ENCODE assay signal across 8 mouse cellular contexts in the genomic region with DNA sequence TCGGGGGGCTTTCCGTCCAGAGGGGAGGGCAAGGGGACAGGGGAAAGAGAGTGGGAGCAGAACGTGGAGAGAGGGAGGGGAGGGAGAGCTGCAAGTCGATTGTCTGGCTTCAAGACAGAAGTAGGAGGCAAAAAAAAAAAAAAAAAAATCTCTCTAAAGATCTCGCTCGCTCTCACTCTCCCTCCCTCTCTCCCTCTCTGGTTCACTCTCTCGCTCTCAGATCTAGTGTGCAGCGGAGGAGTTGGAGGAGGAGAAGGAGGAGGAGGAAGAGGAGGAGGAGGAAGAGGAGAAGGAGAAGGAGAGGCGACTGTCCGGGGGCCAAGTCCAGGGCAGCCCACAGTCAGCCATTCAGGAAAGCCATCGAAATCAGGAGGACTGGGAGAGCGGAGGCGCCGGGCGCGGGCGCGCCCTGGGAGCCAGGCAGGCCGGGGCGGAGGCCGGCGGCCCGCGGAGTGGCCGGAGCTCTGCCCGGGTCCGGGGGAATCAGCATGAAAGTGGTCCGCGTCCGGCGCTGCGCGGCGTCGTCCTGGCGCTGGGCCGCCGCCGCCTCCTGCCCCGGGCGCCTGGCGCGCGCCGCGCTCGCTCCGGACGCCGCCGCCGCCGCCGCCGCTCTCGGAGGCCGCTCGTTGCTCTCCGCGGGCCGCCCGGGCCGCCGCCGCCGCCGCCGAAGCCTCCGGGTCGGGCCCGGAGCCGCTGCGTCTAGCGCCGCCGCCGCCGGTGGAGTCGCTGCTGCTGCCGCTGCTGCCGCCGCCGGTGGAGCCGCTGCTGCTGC. TPM values are rescaled to one million over a fixed set of nuclear protein-coding genes. Genes with fewer than 3 reads are reported as not detected.
DNase-seq lines count a peak whose midpoint lies in the region; ATAC-seq and TF ChIP-seq lines count a peak whose summit lies in the region.
"Had no signal": no experiment of that assay in that cellular context is flagged by ENCODE, and none has a peak within 500 bp of the region (broad histone marks: within the 10 kb centered on the region; RNA-seq: fewer than 3 reads in every experiment).

No protein-coding gene starts in this region.

- H3K9me3 ChIP-seq in embryonic facial prominence, embryonic 11.5 days (replicated peaks; ENCODE audit: control insufficient read depth, low read length) = no peaks in the 10 kb centered on the region
- H3K9me3 ChIP-seq in heart, postnatal 0 days (replicated peaks; ENCODE audit: control insufficient read depth, low read length) = no peaks in the 10 kb centered on the region
- H3K9me3 ChIP-seq in limb, embryonic 11.5 days (ENCODE audit: control insufficient read depth, low read length) = no peaks in the 10 kb centered on the region

- H3K4me3 ChIP-seq in testis, adult 2 months (ENCODE audit: control insufficient read depth, low read depth, low read length) = peak overlapping the region; percentile 97
- peak overlapping the region; percentile 89 for H3K4me3 ChIP-seq in embryonic facial prominence, embryonic 11.5 days (ENCODE audit: low read depth, low read length)
- peak overlapping the region; percentile 65 for H3K4me3 ChIP-seq in heart, postnatal 0 days (ENCODE audit: low read depth, low read length)
- H3K4me3 ChIP-seq in limb, embryonic 11.5 days (ENCODE audit: low read depth, low read length) = peak overlapping the region; percentile 76
- peak overlapping the region; percentile 83 for H3K4me3 ChIP-seq in olfactory bulb, adult 2 months (ENCODE audit: insufficient read depth, low read depth, low read length)

- peak overlapping the region; percentile 91 for H3K27ac ChIP-seq in testis, adult 2 months (ENCODE audit: control insufficient read depth, insufficient read depth, low read depth, low read length)
- H3K27ac ChIP-seq in embryonic facial prominence, embryonic 11.5 days (replicated peaks; ENCODE audit: low read depth, low read length) = peak overlapping the region; percentile 99
- peak overlapping the region; percentile 96 for H3K27ac ChIP-seq in heart, postnatal 0 days (ENCODE audit: low read depth)
- H3K27ac ChIP-seq in limb, embryonic 11.5 days (replicated peaks; ENCODE audit: low read depth, low read length) = peak overlapping the region; percentile 99
- H3K27ac ChIP-seq in olfactory bulb, adult 2 months (ENCODE audit: insufficient read depth, low read depth, low read length) = peak overlapping the region; percentile 64; the same call in 1 of the 2 replicates

- peaks cover 21% of the 10 kb centered on the region for H3K4me1 ChIP-seq in testis, adult 2 months (ENCODE audit: control insufficient read depth, insufficient read depth, low read length)
- H3K4me1 ChIP-seq in embryonic facial prominence, embryonic 11.5 days (ENCODE audit: control insufficient read depth, insufficient read depth, low read length) = no peaks in the 10 kb centered on the region
- H3K4me1 ChIP-seq in heart, postnatal 0 days (ENCODE audit: control insufficient read depth, insufficient read depth) = no peaks in the 10 kb centered on the region
- H3K4me1 ChIP-seq in limb, embryonic 11.5 days (ENCODE audit: control insufficient read depth, insufficient read depth, low read length) = peaks cover 4% of the 10 kb centered on the region; the same call in 1 of the 2 replicates
- H3K4me1 ChIP-seq in olfactory bulb, adult 2 months (ENCODE audit: control insufficient read depth, insufficient read depth, low read length) = peaks cover 20% of the 10 kb centered on the region

- no peaks in the 10 kb centered on the region for H3K36me3 ChIP-seq in testis, adult 2 months (ENCODE audit: control insufficient read depth, insufficient read depth, low read length)
- H3K36me3 ChIP-seq in embryonic facial prominence, embryonic 11.5 days (replicated peaks; ENCODE audit: control insufficient read depth, insufficient read depth, low read depth, low read length) = no peaks in the 10 kb centered on the region; the same call in 1 of the 2 replicates
- H3K36me3 ChIP-seq in heart, postnatal 0 days (replicated peaks; ENCODE audit: control insufficient read depth, insufficient read depth, low read length) = 0 out of 2 replicates have a peak, but pooled peaks cover 9% of the 10 kb centered on the region
- no peaks in the 10 kb centered on the region for H3K36me3 ChIP-seq in limb, embryonic 11.5 days (ENCODE audit: control insufficient read depth, insufficient read depth, low read length)

- DNase-seq in testis, postnatal 14 days (ENCODE audit: low spot score) = no peak
- DNase-seq in embryonic facial prominence, embryonic 11.5 days (ENCODE audit: low spot score) = peak; percentile 54
- no peak for DNase-seq in heart, postnatal 0 days (ENCODE audit: low spot score)
- peak; percentile 63 for DNase-seq in limb, embryonic 11.5 days (ENCODE audit: low spot score)
- no peak for DNase-seq in thymus, postnatal 25 days

- TF ChIP-seq POLR2A in testis, adult 2 months (IDR thresholded peaks at IDR 0.05; ENCODE audit: control insufficient read depth, low read depth, low read length) = no peak
- TF ChIP-seq POLR2A in olfactory bulb, adult 2 months (IDR thresholded peaks at IDR 0.05; ENCODE audit: insufficient read depth, low read depth, low read length) = 0 out of 2 replicates have a peak, but pooled peaks have one; percentile 0

- H3K4me2 ChIP-seq in embryonic facial prominence, embryonic 11.5 days (ENCODE audit: low read depth, low read length) = peak overlapping the region; percentile 75
- H3K4me2 ChIP-seq in heart, postnatal 0 days (ENCODE audit: low read depth, low read length) = peak overlapping the region; percentile 70
- H3K4me2 ChIP-seq in limb, embryonic 11.5 days (ENCODE audit: low read depth, severe bottlenecking) = peak overlapping the region; percentile 92

- WGBS in embryonic facial prominence, embryonic 11.5 days = 1% methylated on average over 60 of the region's 84 CpGs
- under 1% methylated on average over 44 of the region's 84 CpGs for WGBS in heart, postnatal 0 days
- under 1% methylated on average over 46 of the region's 84 CpGs for WGBS in limb, embryonic 11.5 days
- 10% methylated on average over 83 of the region's 84 CpGs for WGBS in olfactory bulb, adult 2 months

- peak overlapping the region; percentile 98 for H3K9ac ChIP-seq in embryonic facial prominence, embryonic 11.5 days (replicated peaks; ENCODE audit: low read length)
- H3K9ac ChIP-seq in heart, postnatal 0 days (replicated peaks; ENCODE audit: low read depth, low read length) = peak overlapping the region; percentile 87
- H3K9ac ChIP-seq in limb, embryonic 11.5 days (ENCODE audit: low read length) = peak overlapping the region; percentile 99

- H3K27me3 ChIP-seq in testis, adult 2 months (ENCODE audit: control insufficient read depth, insufficient read depth, low read length) = no peaks in the 10 kb centered on the region
- no peaks in the 10 kb centered on the region for H3K27me3 ChIP-seq in embryonic facial prominence, embryonic 11.5 days (ENCODE audit: control insufficient read depth, insufficient read depth, low read length)
- H3K27me3 ChIP-seq in heart, postnatal 0 days (ENCODE audit: control insufficient read depth, insufficient read depth, low read length) = peaks cover 77% of the 10 kb centered on the region
- no peaks in the 10 kb centered on the region for H3K27me3 ChIP-seq in limb, embryonic 11.5 days (ENCODE audit: control insufficient read depth, insufficient read depth, low read length)

- TF ChIP-seq CTCF in testis, adult 2 months (IDR thresholded peaks at IDR 0.05; ENCODE audit: control insufficient read depth, insufficient read depth, insufficient replicate concordance, low read depth, low read length) = no peak
- TF ChIP-seq CTCF in heart, postnatal 0 days (IDR thresholded peaks at IDR 0.05; ENCODE audit: low read depth) = no peak
- no peak for TF ChIP-seq CTCF in olfactory bulb, adult 2 months (IDR thresholded peaks at IDR 0.05; ENCODE audit: insufficient read depth, low read depth, low read length)

- no peak for ATAC-seq in embryonic facial prominence, embryonic 11.5 days (replicated peaks; ENCODE audit: insufficient number of reproducible peaks, low FRiP score, low TSS enrichment, low read depth)
- peak; percentile 7; the same call in 1 of the 2 replicates for ATAC-seq in heart, postnatal 0 days (ENCODE audit: insufficient read depth, low read depth)
- no peak for ATAC-seq in limb, embryonic 11.5 days (ENCODE audit: insufficient number of reproducible peaks, low FRiP score, low TSS enrichment, low read depth)

- TF ChIP-seq EP300 in heart, postnatal 0 days (IDR thresholded peaks at IDR 0.05; ENCODE audit: low read depth) = no peak

RNA-seq across cellular contexts. Expression of a gene that starts 5.7 kb away (rescaled TPM):
- 11.3 and 14.8 TPM in 2 replicates for polyA plus RNA-seq in testis, adult 2 months (2012; rRNA removed)
- 106 and 114 TPM in 2 replicates for polyA plus RNA-seq in embryonic facial prominence, embryonic 11.5 days (2014; fragmentation: Nextera tagmentation; extraction: Ambion mirVana)
- total RNA-seq in heart, postnatal 0 days (2014; rRNA removed; ENCODE audit: low replicate concordance) = 7.5 and 8.3 TPM in 2 replicates
- polyA plus RNA-seq in heart, postnatal 0 days (2015; fragmentation: Nextera tagmentation; extraction: Ambion mirVana) = 18.2 and 18.9 TPM in 2 replicates
- polyA plus RNA-seq in limb, embryonic 11.5 days (2014; fragmentation: Nextera tagmentation; extraction: Ambion mirVana) = 71.4 and 79.5 TPM in 2 replicates
- not detected in 2 replicates for polyA plus RNA-seq in olfactory bulb, adult 2 months (2012; ENCODE audit: insufficient read depth, insufficient read length, low replicate concordance, missing spikeins)
- total RNA-seq: neutrophil, adult 5-6 weeks had no signal

Comparison
In these comparisons a context has a peak if more than half of its experiments do, and no peak if none do; other contexts are left out.
1. DNase-seq: peak in embryonic facial prominence, embryonic 11.5 days (single experiment) and limb, embryonic 11.5 days (single experiment); none in testis, postnatal 14 days (single experiment), heart, postnatal 0 days (single experiment) and thymus, postnatal 25 days (single experiment).
2. RNA of a gene that starts 5.7 kb away (polyA plus RNA-seq): 106 to 114 TPM in embryonic facial prominence, embryonic 11.5 days, 71.4 to 79.5 TPM in limb, embryonic 11.5 days, 18.2 to 18.9 TPM in heart, postnatal 0 days and 11.3 to 14.8 TPM in testis, adult 2 months; not detected in olfactory bulb, adult 2 months; every median in the first group is over 10 times any median in the second.
3. Peak in every context shown above with its lines, with median percentiles within 50 percentile points of each other: H3K27ac ChIP-seq, H3K4me3 ChIP-seq, H3K4me2 ChIP-seq and H3K9ac ChIP-seq.